Comparison of ENCODE assay signal across 8 mouse cellular contexts in the genomic region with DNA sequence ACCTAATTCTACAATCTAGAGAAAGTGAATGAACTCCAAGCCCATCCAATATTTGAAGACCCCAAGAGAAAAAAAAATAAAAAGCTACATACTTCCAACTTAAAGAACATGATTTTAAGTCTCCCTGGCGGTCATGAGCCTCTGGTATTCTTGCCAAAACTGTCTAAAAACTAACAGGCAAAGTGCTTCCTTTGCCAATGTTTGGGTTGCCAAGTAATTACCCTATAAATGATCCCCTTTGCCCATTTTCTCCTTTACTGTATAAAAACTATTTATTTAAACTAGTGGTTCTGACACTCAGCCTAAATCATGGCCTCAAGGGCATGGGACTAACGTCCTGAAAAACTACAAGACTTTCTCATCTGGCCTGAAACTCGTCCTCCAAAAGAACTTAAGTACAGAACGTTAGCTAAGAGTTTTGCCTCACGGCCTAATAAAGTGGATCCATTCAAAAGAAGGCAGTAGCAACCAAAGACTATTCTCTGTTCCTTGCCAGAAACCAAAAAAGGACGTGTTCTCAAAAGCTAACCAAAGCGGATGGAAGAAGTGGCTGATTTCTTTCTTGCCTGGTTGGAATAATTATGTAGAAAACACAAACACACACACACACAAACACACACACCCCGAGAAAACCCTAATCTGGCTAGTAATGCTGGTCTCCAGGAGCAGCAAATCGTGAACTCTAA. TPM values are rescaled to one million over a fixed set of nuclear protein-coding genes. Genes with fewer than 3 reads are reported as not detected.
DNase-seq lines count a peak whose midpoint lies in the region; ATAC-seq and TF ChIP-seq lines count a peak whose summit lies in the region.

No protein-coding gene starts in this region.

- peak overlapping the region; percentile 85 for H3K4me2 ChIP-seq in kidney, embryonic 16.5 days (replicated peaks; ENCODE audit: low read depth, low read length)
- peak overlapping the region; percentile 71 for H3K4me2 ChIP-seq in hindbrain, embryonic 15.5 days
- peak overlapping the region; percentile 86 for H3K4me2 ChIP-seq in midbrain, postnatal 0 days (ENCODE audit: low read depth, low read length, poor library complexity, severe bottlenecking)

- peaks cover 8% of the 10 kb centered on the region for H3K4me1 ChIP-seq in kidney, embryonic 16.5 days (ENCODE audit: insufficient read depth, low read length)
- H3K4me1 ChIP-seq in brown adipose tissue, adult 24 weeks (ENCODE audit: control insufficient read depth, insufficient read depth, insufficient read length, low read length) = peaks cover 3% of the 10 kb centered on the region; the same call in 1 of the 2 replicates
- peaks cover 26% of the 10 kb centered on the region for H3K4me1 ChIP-seq in hindbrain, embryonic 15.5 days (replicated peaks)
- no peaks in the 10 kb centered on the region; the same call in 1 of the 2 replicates for H3K4me1 ChIP-seq in midbrain, postnatal 0 days (ENCODE audit: insufficient read depth, low read length)

- no peaks in the 10 kb centered on the region for H3K36me3 ChIP-seq in kidney, embryonic 16.5 days (ENCODE audit: insufficient read depth, low read length)
- no peaks in the 10 kb centered on the region for H3K36me3 ChIP-seq in hindbrain, embryonic 15.5 days
- H3K36me3 ChIP-seq in midbrain, postnatal 0 days (ENCODE audit: insufficient read depth, low read length) = no peaks in the 10 kb centered on the region

- DNase-seq in kidney, postnatal 14 days = no peak
- peak; percentile 36 for DNase-seq in midbrain, postnatal 0 days (ENCODE audit: low spot score)
- no peak for DNase-seq in urinary bladder, adult 18-20 months (ENCODE audit: low spot score in 2 of 2)
- no peak for DNase-seq in right cerebral cortex, adult 2 months (ENCODE audit: low spot score in 2 of 2)
- no peak for DNase-seq in thymus, postnatal 0 days (ENCODE audit: low spot score)

- no peak for ATAC-seq in kidney, embryonic 16.5 days (ENCODE audit: low FRiP score, low TSS enrichment)
- ATAC-seq in hindbrain, embryonic 15.5 days (ENCODE audit: low FRiP score, low read depth) = no peak
- ATAC-seq in midbrain, postnatal 0 days (ENCODE audit: low FRiP score) = no peak

- H3K27me3 ChIP-seq in kidney, embryonic 16.5 days (ENCODE audit: insufficient read depth, low read length) = no peaks in the 10 kb centered on the region
- no peaks in the 10 kb centered on the region for H3K27me3 ChIP-seq in hindbrain, embryonic 15.5 days
- H3K27me3 ChIP-seq in midbrain, postnatal 0 days (ENCODE audit: insufficient read depth, low read length) = no peaks in the 10 kb centered on the region

- peak overlapping the region; percentile 72 for H3K9ac ChIP-seq in kidney, embryonic 16.5 days (replicated peaks; ENCODE audit: low read length)
- peak overlapping the region; percentile 60 for H3K9ac ChIP-seq in hindbrain, embryonic 15.5 days
- H3K9ac ChIP-seq in midbrain, postnatal 0 days (replicated peaks; ENCODE audit: low read length, poor library complexity, severe bottlenecking) = peak overlapping the region; percentile 93

- no peak for TF ChIP-seq CTCF in midbrain, postnatal 0 days (IDR thresholded peaks at IDR 0.05)

- H3K4me3 ChIP-seq in kidney, embryonic 16.5 days (ENCODE audit: low read length) = peak overlapping the region; percentile 66
- H3K4me3 ChIP-seq in brown adipose tissue, adult 24 weeks (ENCODE audit: insufficient read depth, low read depth, low read length) = peak overlapping the region; percentile 65
- peak overlapping the region; percentile 84 for H3K4me3 ChIP-seq in hindbrain, embryonic 15.5 days
- peak overlapping the region; percentile 91 for H3K4me3 ChIP-seq in midbrain, postnatal 0 days (ENCODE audit: low read depth, low read length)

- no peak overlapping the region for H3K27ac ChIP-seq in kidney, embryonic 16.5 days (ENCODE audit: low read length)
- H3K27ac ChIP-seq in brown adipose tissue, adult 24 weeks (replicated peaks; ENCODE audit: low read depth, low read length) = peak overlapping the region; percentile 29; the same call in 1 of the 2 replicates
- H3K27ac ChIP-seq in hindbrain, embryonic 15.5 days (replicated peaks) = peak overlapping the region; percentile 74
- H3K27ac ChIP-seq in midbrain, postnatal 0 days (ENCODE audit: low read depth, low read length) = peak overlapping the region; percentile 67; the same call in 1 of the 2 replicates

- 45% methylated on average over 9 of the region's 9 CpGs for WGBS in kidney, embryonic 16.5 days
- 42% methylated on average over 9 of the region's 9 CpGs for WGBS in hindbrain, embryonic 15.5 days
- WGBS in midbrain, postnatal 0 days = 39% methylated on average over 9 of the region's 9 CpGs

- no peaks in the 10 kb centered on the region for H3K9me3 ChIP-seq in kidney, embryonic 16.5 days (ENCODE audit: low read length)
- no peaks in the 10 kb centered on the region for H3K9me3 ChIP-seq in hindbrain, embryonic 15.5 days
- H3K9me3 ChIP-seq in midbrain, postnatal 0 days (ENCODE audit: low read length) = no peaks in the 10 kb centered on the region

RNA-seq across cellular contexts. Expression of a gene that starts 12.9 kb away (rescaled TPM):
- polyA plus RNA-seq in kidney, embryonic 16.5 days (2015; fragmentation: Nextera tagmentation; extraction: Ambion mirVana) = 27.4 and 32.3 TPM in 2 replicates
- polyA plus RNA-seq in brown adipose tissue, adult 24 weeks (2012; ENCODE audit: insufficient read depth, insufficient read length, missing spikeins) = 5.4 and 7.8 TPM in 2 replicates
- 26.3 and 28.2 TPM in 2 replicates for polyA plus RNA-seq in hindbrain, embryonic 15.5 days (2015; fragmentation: Nextera tagmentation; extraction: Ambion mirVana)
- 12.0 and 15.5 TPM in 2 replicates for total RNA-seq in midbrain, postnatal 0 days (2014; rRNA removed)
- 19.4 and 19.8 TPM in 2 replicates for polyA plus RNA-seq in midbrain, postnatal 0 days (2015; fragmentation: Nextera tagmentation; extraction: Ambion mirVana)
- polyA plus RNA-seq in thymus, postnatal 0 days (2015; fragmentation: Nextera tagmentation; extraction: Ambion mirVana) = 19.5 and 20.0 TPM in 2 replicates

RNA-seq across cellular contexts. Expression of a gene that starts 53.1 kb away (rescaled TPM):
- polyA plus RNA-seq in kidney, embryonic 16.5 days (2015; fragmentation: Nextera tagmentation; extraction: Ambion mirVana) = 7.3 and 9.9 TPM in 2 replicates
- 25.7 and 31.5 TPM in 2 replicates for polyA plus RNA-seq in brown adipose tissue, adult 24 weeks (2012; ENCODE audit: insufficient read depth, insufficient read length, missing spikeins)
- 8.9 and 9.3 TPM in 2 replicates for polyA plus RNA-seq in hindbrain, embryonic 15.5 days (2015; fragmentation: Nextera tagmentation; extraction: Ambion mirVana)
- total RNA-seq in midbrain, postnatal 0 days (2014; rRNA removed) = 30.7 and 32.1 TPM in 2 replicates
- polyA plus RNA-seq in midbrain, postnatal 0 days (2015; fragmentation: Nextera tagmentation; extraction: Ambion mirVana) = 6.1 and 7.0 TPM in 2 replicates
- 3.3 and 4.1 TPM in 2 replicates for polyA plus RNA-seq in thymus, postnatal 0 days (2015; fragmentation: Nextera tagmentation; extraction: Ambion mirVana)
